Mouse (Mus musculus) adrenal gland, postnatal 36 days (tissue): Measurements from ENCODE around the gene Ccdc171. TPM values are rescaled to one million over a fixed set of nuclear protein-coding genes. Genes with fewer than 3 reads are reported as not detected.
"Not testable (repeated sequence)": the region's sequence is repeated elsewhere in the genome, so short reads cannot be mapped to it uniquely, and the experiment has no call there.

Experiments
- DNase-seq, 2 experiments: peaks; one replicate each; pipeline ENCODE4 v3.0.0; 2021; ENCODE audit warnings: mixed read lengths in 1 of 2
- total RNA-seq, 2 experiments: library from RNA; stranded (reverse); gene quantifications; 2 replicates each; pipeline ENCODE4 v1.2.3; 2021

The Ccdc171 gene
- total RNA-seq, 2 experiments from 2014 or later, result 1.7 to 2.4 TPM

GRCm38 (mm10) chr4:83525690-83526055, 328 bp downstream of the Ccdc171 start:
- DNase-seq, result peak; percentile 54 to 58

DNA sequence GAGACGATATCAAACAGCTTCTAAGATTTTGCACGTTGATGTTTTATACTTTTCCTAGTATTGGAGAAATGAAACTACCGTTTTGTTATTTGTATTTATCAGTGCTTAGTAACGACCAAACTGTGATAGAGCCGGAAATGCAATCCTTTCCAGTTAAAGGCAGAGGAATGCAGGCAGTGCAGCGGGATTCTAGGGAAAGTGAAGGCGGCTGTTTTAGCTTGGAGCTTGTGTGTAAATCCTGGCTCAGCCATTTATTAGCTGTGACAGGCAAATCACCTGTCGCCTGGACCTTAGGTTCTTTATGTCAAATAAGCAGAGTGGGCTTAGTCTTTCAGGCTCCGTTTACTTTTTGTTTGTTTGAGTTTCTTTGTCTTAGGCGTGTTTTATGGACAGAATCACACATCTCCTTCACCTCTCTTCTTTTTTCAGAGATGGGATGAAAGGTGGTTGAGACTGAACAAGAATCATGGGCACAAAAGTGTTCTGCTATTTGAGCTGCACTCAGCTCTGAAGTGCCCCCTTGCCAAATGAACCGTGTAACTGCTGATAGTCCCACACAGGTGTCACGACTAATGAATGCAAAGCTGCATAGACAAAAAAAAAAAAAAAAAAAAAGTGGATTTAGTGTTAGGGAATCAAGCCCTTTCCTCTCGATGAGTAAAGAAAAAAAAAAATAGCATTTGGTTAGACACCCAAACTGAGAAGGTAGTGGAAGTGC, 1.1 kb downstream of the Ccdc171 start:
- peak in 1 of 2 experiments; percentile 7 for DNase-seq

- no peak for DNase-seq
Observed at GRCm38 (mm10) chr4:83526988-83527334, 1.6 kb downstream of the Ccdc171 start.

GRCm38 (mm10) chr4:83527921-83528320, 2.6 kb downstream of the Ccdc171 start:
- DNase-seq, result peak; percentile 6 to 35

DNA sequence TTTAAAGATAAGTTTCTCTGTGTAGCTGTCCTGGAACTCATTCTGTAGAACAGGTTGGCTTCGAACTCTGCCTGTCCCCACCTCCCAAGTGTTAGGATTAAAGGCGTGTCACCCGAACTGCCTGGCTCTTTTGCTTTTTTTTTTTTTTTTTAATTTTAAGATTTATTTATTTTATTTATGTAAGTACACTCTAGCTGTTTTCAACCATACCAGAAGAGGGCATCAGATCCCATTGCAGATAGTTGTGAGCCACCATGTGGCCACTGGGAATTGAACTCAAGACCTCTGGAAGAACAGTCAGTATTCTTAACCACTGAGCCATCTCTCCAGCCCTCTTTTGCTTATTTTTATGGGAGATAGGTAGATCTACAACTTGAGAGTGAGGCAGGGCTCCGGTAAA, 4.7 kb downstream of the Ccdc171 start:
- not testable (repeated sequence) for DNase-seq

- DNase-seq, result no peak
Observed at GRCm38 (mm10) chr4:83533168-83533911, 8.0 kb downstream of the Ccdc171 start.

DNA sequence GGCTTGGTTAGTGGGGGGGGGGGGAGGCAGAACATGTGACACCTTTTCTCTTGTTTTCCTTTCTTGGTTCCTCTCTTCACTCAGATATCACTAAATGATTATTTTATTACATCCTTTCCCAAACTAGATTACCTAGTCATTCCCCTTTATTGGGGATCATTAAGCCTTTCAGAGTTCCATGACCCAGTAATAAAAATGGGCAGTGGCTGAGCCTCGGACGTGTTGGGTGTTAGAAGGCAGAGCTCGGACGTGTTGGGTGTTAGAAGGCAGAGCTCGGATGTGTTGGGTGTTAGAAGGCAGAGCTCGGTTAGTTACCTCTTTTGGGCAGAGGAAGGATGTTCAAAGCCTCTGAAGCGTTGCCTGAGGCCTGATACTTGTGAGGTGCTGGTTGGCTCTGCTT, 8.7 kb downstream of the Ccdc171 start:
- no peak for DNase-seq

DNA sequence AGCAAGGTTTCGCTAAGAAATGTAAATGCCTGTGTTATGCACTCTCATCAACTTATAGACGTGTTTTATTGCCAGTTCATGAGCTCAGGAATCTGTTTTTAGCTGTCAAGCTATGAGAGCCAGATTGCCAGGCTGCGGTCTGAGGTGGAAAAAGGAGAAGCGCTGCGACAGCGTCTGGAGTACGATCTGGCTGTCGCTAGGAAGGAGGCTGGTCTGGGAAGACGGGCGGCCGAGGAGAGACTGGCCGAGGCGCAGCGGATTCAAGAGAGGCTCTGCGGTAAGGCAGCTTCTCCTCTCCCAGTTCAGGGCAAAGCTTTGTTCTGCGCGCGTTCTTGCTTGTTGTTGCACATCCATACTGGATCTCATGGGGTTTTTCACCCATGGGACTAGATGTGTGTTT, 24.2 kb downstream of the Ccdc171 start:
- DNase-seq, result peak; percentile 12 to 15

DNA sequence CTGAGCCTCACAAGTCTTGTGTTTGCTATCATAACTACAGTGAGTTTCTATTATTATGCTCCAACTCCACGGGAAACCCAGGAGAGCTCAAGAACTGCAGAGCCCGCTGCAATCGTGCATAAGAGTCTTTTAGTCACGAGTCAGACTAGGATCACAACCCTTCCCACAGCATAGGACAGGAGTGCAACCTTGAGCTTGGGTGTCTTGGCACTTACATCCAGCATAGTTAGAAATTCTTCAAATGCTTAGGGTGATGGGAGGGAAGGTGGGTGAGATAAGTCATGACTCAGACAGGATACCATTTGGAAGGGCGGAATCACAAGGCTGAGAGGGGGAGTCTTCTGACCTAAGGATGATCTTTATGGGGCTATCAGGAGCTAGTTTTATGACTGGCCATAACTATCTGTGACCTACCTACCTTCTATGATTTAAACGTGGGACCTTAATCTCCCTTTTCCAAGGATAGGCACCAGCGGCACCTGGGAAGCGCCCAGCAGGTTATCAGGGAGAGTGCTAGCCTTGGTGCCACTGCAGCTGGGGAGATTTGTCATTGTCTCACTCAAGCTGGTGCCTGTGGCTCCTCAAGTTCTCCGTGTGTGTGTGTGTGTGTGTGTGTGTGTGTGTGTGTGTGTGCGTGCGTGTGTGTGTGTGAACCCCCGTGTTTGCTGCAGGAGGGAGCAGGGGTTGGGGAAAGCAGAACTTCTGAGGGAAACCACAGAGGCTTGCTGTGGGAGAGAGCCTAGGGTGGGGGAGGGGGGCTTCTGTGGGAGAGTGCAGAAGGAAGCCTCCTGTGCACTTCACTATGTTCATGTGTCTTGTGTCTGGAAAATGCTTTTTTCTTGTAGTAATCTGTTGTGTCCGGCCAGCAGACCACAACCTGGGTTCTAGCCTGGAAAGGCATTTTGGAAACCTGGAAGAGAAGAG, 42.1 kb downstream of the Ccdc171 start:
- peak; percentile 3 to 9 for DNase-seq

DNA sequence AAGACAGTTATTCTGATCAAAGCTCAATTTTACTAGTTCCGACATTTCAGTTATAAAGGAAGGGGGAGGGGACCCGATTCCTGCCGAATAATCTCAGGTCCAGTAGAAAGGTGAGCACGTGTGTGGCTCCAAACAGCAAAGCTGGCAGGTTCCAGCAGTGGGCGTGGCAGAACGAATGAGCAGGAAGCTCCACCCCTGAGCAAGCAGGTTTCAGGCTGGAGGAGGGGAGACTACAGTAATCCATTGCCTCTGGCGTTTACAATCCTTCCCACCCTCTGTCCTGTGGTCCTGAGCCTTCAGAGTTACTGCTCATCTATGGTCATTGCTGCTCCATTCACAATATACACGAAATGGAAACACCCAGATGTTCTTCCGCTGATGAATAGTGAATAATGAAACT, 42.8 kb downstream of the Ccdc171 start:
- peak; percentile 31 to 40 for DNase-seq

DNA sequence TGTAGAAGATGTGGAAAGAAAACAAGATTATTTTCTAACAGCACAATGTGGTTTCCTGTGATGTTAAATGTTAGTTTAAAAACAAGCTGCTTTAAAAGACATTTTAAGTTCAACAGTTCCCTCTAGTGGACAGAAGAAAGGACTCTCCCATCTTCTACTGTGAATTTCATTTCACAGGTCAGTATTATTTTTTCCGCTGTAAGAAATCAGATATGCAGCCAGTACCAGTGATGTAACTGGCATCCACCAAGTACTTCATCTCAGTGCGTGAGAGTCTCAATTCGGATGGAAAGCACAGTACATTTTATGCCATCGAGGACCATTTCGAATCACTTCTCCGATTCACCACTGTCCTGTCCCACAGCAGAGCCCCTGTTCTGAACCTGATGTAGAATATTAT, 45.2 kb downstream of the Ccdc171 start:
- no peak for DNase-seq

DNA sequence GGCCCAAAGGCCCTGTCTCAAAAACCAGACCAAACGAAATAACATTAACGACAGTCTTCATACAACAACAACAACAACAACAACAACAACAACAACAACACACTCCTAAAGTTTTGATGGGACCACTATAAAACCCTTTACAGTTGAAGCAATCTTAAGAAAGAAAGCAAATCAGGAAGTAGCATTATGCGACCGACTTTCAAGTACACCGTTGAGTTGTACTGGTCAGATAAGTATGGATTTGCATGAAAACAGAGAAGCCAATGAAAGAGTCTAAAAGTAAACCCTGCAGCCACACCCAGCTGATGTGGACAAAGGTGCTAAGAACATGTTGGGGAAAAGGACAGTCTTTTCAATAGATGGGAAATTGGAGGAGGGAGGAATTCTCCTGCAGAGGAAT, 45.7 kb downstream of the Ccdc171 start:
- DNase-seq, result no peak

DNA sequence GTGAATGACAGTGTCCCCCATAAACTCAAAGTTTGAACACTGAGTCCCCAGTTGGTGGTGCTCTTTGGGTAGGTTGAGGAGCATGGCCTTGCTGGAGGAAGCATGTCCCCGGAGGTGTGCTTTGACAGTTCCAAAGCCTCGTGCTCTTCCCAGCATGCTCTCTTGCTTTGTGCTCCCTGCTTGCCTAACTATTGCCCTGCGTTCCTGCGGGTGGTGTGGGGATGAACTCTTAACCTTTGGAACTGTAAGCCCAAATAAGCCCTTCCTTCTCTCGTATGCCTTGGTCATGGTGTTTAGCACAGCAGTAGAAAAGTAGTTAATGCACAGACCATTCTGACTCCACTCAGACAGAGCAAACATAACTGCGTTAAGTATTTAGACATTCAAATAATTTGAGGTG, 47.2 kb downstream of the Ccdc171 start:
- DNase-seq, result no peak

DNA sequence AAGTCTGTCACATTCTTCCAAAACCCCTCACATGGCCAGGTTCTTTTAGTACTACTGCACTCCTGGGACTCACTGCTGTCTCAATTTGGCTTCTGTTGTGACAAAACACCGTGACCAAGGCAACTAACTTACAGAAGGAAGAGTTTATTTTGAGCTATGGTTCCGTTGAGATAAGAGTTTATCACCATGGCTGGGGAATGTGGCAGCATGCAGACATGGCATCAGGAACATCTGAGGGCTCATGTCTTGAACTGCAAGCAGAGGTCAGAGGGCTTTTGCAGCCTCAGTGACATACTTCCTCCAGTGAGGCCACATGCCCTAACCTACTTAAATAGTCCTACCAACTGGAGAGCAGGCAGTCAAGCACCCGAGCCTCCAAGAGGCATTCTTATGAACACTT, 51.0 kb downstream of the Ccdc171 start:
- no peak for DNase-seq

DNA sequence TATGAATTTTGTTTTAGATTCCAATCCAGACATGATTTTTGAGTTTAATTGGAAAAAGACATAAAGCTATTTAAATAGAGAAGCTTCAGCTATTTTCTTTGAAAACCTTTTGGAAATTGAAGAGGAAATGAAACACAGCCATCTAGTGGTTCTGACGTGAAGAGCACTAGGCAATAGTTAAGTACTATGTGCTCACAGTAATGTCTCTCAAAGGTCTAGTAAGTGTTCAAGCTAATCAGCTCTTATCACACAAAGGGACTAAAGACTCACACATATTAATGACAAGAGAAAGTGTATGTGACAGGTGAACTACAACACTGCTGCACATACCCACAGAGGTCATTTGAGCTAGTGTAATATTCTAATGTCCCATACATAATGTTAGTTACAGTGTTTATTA, 54.8 kb downstream of the Ccdc171 start:
- no peak for DNase-seq

- DNase-seq, result no peak
Observed at GRCm38 (mm10) chr4:83587563-83587962, 62.2 kb downstream of the Ccdc171 start.

DNA sequence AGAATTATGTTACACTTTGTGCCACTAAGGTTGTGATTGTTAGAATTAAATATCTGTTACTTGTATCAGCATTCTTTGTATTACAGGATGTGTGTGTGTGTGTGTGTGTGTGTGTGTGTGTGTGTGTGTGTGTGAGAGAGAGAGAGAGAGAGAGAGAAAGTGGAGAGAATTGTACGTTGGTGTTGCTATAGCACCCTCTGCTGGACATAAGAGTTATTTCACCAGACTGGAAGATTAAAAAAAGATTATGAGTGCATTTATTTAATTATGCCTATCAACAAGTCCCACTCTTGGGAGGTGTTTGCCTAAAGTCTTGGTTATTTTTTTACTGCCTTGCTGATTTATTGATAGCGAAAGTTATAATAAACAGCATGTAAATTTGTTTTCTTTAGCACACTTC, 71.1 kb downstream of the Ccdc171 start:
- no peak for DNase-seq

DNA sequence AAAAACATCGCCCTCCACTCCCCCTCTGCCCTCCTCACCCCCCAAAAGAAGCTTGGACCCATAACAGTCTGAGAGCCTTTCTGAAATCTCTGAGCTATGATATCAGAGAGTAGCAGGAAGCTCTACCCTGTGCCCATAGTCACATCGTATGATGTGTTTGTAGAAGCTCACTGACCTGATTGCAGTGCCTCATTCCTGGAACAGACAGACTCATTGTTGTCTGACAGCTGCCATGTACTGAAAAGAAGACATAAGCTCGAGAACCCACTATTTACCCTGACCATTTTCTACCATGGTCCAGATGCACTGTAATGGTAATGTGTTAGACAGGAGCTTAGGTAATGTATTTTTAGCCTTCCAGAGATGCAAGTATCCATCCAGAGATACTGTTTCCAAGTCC, 85.8 kb downstream of the Ccdc171 start:
- DNase-seq, result no peak

DNA sequence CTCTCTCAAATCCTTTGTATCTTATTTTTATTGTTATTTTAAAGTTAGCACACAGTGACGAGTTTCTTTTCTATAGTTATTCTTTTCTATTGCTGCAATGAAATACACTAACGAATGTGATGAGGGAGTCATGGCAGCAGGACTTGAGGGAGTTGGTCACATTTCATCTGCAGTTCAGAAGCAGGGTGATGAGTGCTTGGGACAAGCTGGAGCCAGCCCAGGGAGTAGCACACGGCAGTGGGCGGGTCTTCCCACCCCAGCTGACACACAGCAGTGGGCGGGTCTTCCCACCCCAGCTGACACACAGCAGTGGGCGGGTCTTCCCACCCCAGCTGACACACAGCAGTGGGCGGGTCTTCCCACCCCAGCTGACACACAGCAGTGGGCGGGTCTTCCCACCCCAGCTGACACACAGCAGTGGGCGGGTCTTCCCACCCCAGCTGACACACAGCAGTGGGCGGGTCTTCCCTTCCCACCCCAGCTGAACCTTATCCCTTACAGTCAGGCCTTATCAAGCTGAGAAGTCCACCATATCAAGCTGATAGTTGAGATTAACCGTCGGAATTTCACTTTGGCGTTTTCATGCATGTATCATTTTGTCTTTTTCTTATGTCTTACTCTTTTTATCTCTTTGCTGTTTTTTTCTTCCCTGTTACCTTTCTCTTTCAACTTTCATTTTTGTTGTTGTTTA, 97.8 kb downstream of the Ccdc171 start:
- DNase-seq, result not testable (repeated sequence)

- DNase-seq, result no peak
Observed at GRCm38 (mm10) chr4:83623732-83624131, 98.4 kb downstream of the Ccdc171 start.

GRCm38 (mm10) chr4:83651453-83651852, 126.1 kb downstream of the Ccdc171 start:
- DNase-seq, result no peak

- peak; percentile 64 to 71 for DNase-seq
Observed at GRCm38 (mm10) chr4:83655396-83655795, 130.1 kb downstream of the Ccdc171 start.
